Mouse (Mus musculus) left cerebral cortex, adult 9 months (tissue): ENCODE results near the gene Eefsec.

Source experiments
- DNase-seq, 2 experiments: peaks; one replicate each; pipeline ENCODE4 v3.0.0; 2022; ENCODE audit warnings: low spot score in 2 of 2

Gene Eefsec

GRCm38 (mm10) chr6:88343485-88344450, 102.6 kb downstream of the Eefsec start:
- DNase-seq: peak; percentile 35 to 69

- DNase-seq: no peak
These were observed 103.4 kb downstream of the Eefsec start for GRCm38 (mm10) chr6:88342965-88343364.

GRCm38 (mm10) chr6:88341182-88341581, 105.2 kb downstream of the Eefsec start:
- no peak for DNase-seq

GRCm38 (mm10) chr6:88340761-88341160, 105.6 kb downstream of the Eefsec start:
- no peak for DNase-seq

- no peak for DNase-seq
These were observed 117.0 kb downstream of the Eefsec start for GRCm38 (mm10) chr6:88329336-88329735.

- DNase-seq: no peak
These were observed 124.5 kb downstream of the Eefsec start for GRCm38 (mm10) chr6:88321879-88322278.

GRCm38 (mm10) chr6:88321253-88321652, 125.1 kb downstream of the Eefsec start:
- no peak for DNase-seq

GRCm38 (mm10) chr6:88319735-88320134, 126.6 kb downstream of the Eefsec start:
- no peak for DNase-seq

- no peak for DNase-seq
These were observed 131.0 kb downstream of the Eefsec start for GRCm38 (mm10) chr6:88315295-88315694.

GRCm38 (mm10) chr6:88313937-88314336, 132.4 kb downstream of the Eefsec start:
- no peak for DNase-seq

GRCm38 (mm10) chr6:88311593-88311992, 134.7 kb downstream of the Eefsec start:
- no peak for DNase-seq

- no peak for DNase-seq
These were observed 140.1 kb downstream of the Eefsec start for GRCm38 (mm10) chr6:88306100-88306746.

- DNase-seq: no peak
These were observed 145.1 kb downstream of the Eefsec start for GRCm38 (mm10) chr6:88301234-88301633.

GRCm38 (mm10) chr6:88299491-88299890, 146.8 kb downstream of the Eefsec start:
- no peak for DNase-seq

GRCm38 (mm10) chr6:88292274-88292909, 153.9 kb downstream of the Eefsec start:
- no peak for DNase-seq

- peak; percentile 45 to 67 for DNase-seq
These were observed 156.1 kb downstream of the Eefsec start for GRCm38 (mm10) chr6:88290129-88290766.

GRCm38 (mm10) chr6:88278141-88278540, 168.2 kb downstream of the Eefsec start:
- no peak for DNase-seq

- peak in 1 of 2 experiments; percentile 20 for DNase-seq
These were observed 169.1 kb downstream of the Eefsec start for GRCm38 (mm10) chr6:88277242-88277641.

GRCm38 (mm10) chr6:88276221-88276620, 170.1 kb downstream of the Eefsec start:
- peak; percentile 36 to 48 for DNase-seq

GRCm38 (mm10) chr6:88274623-88275022, 171.7 kb downstream of the Eefsec start:
- no peak for DNase-seq

GRCm38 (mm10) chr6:88267970-88268369, 178.4 kb downstream of the Eefsec start:
- DNase-seq: no peak

GRCm38 (mm10) chr6:88267068-88267467, 179.3 kb downstream of the Eefsec start:
- no peak for DNase-seq
